Mouse (Mus musculus) stomach, embryonic 14.5 days (tissue): ENCODE measurements around the gene Agtrap. TPM values are rescaled to one million over a fixed set of nuclear protein-coding genes. Genes with fewer than 3 reads are reported as not detected.
"Not testable (repeated sequence)": the region's sequence is repeated elsewhere in the genome, so short reads cannot be mapped to it uniquely, and the experiment has no call there.

Experiments used
- ATAC-seq: fragments of 200-750 bp; cut with Nextera tagmentation; 2 replicates; pipeline ENCODE4 v1.8.0; 2017; ENCODE audit warnings: low read depth, moderate TSS enrichment; ENCODE audit not compliant: insufficient number of reproducible peaks, insufficient read depth, low FRiP score
- H3K27ac ChIP-seq: fragments of 300-500 bp; sonication (generic); 2 replicates; pipeline ENCODE4 v1.5.1; 2014; ENCODE audit warnings: mild to moderate bottlenecking, low read length, moderate library complexity, mixed read lengths
- H3K27me3 ChIP-seq: fragments of 300-500 bp; sonication (generic); 2 replicates; pipeline ENCODE4 v1.6.1; 2014; ENCODE audit warnings: low read length, control low read depth, mixed read lengths; ENCODE audit not compliant: control insufficient read depth, insufficient read depth
- H3K36me3 ChIP-seq: fragments of 300-500 bp; sonication (generic); 2 replicates; pipeline ENCODE4 v1.6.1; 2014; ENCODE audit warnings: mild to moderate bottlenecking, control low read depth, low read length, moderate library complexity, mixed read lengths; ENCODE audit not compliant: control insufficient read depth, insufficient read depth
- H3K4me1 ChIP-seq: fragments of 300-500 bp; sonication (generic); 2 replicates; pipeline ENCODE4 v1.6.1; 2014; ENCODE audit warnings: low read length, control low read depth, mixed read lengths; ENCODE audit not compliant: control insufficient read depth, insufficient read depth
- H3K4me2 ChIP-seq: fragments of 300-500 bp; sonication (generic); replicated peaks from 2 replicates; pipeline ENCODE4 v1.6.1; 2014; ENCODE audit warnings: low read depth, low read length, control low read depth
- H3K4me3 ChIP-seq: fragments of 300-500 bp; sonication (generic); 2 replicates; pipeline ENCODE4 v1.5.1; 2014; ENCODE audit warnings: low read depth, low read length, control low read depth
- H3K9ac ChIP-seq: fragments of 300-500 bp; sonication (generic); replicated peaks from 2 replicates; pipeline ENCODE4 v1.6.1; 2014; ENCODE audit warnings: low read depth, mild to moderate bottlenecking, control low read depth, low read length, moderate library complexity, mixed read lengths
- H3K9me3 ChIP-seq: fragments of 300-500 bp; sonication (generic); 2 replicates; pipeline ENCODE4 v1.6.1; 2016; ENCODE audit warnings: low read depth, low read length, control low read depth; ENCODE audit not compliant: control insufficient read depth
- WGBS: fragments of 180-500 bp; shearing (Covaris S2); extraction: QIAGEN DNeasy Blood & Tissue Kit; methylation state at CpG from one replicate; pipeline ENCODE4 v1.1.7; 2014; 5-methylcytosine and 5-hydroxymethylcytosine counted together
- polyA plus RNA-seq: library from polyadenylated mRNA; unstranded; fragments of >200 nt; fragmentation: Nextera tagmentation; extraction: Ambion mirVana; gene quantifications from 2 replicates; pipeline ENCODE4 v1.2.1, GENCODE M21; 2014

The Agtrap gene
- polyA plus RNA-seq, 1 experiment from 2014 or later, result 13.3 TPM

GRCm38 (mm10) chr4:148122694-148123066 lies 34.8 kb upstream of the Agtrap start:
- Histone ChIP-seq H3K4me3 (no peak overlapping the region), H3K36me3 (no peaks in the 10 kb centered on the region), H3K4me2 (no peak overlapping the region), H3K9ac (no peak overlapping the region), H3K27ac (no peak overlapping the region), H3K4me1 (no peaks in the 10 kb centered on the region), H3K9me3 (no peaks in the 10 kb centered on the region), H3K27me3 (no peaks in the 10 kb centered on the region; the same call in 1 of the 2 replicates)
- WGBS, result 74% methylated on average over 3 of the region's 3 CpGs
- ATAC-seq, result no peak

- no peak overlapping the region for H3K4me2 ChIP-seq
- no peaks in the 10 kb centered on the region; the same call in 1 of the 2 replicates for H3K27me3 ChIP-seq
- no peaks in the 10 kb centered on the region for H3K36me3 ChIP-seq
- WGBS, result 21% methylated on average over 6 of the region's 6 CpGs
- no peak overlapping the region for H3K4me3 ChIP-seq
- no peak overlapping the region for H3K27ac ChIP-seq
- no peak for ATAC-seq
- no peaks in the 10 kb centered on the region for H3K4me1 ChIP-seq
- no peaks in the 10 kb centered on the region for H3K9me3 ChIP-seq
- no peak overlapping the region for H3K9ac ChIP-seq
Measured at GRCm38 (mm10) chr4:148121982-148122693, 34.3 kb upstream of the Agtrap start.

GRCm38 (mm10) chr4:148121362-148121761 lies 33.5 kb upstream of the Agtrap start:
- no peak overlapping the region for H3K27ac ChIP-seq
- no peaks in the 10 kb centered on the region; the same call in 1 of the 2 replicates for H3K27me3 ChIP-seq
- no peak overlapping the region for H3K4me3 ChIP-seq
- H3K9me3 ChIP-seq, result no peaks in the 10 kb centered on the region
- H3K9ac ChIP-seq, result no peak overlapping the region
- ATAC-seq, result no peak
- no peaks in the 10 kb centered on the region for H3K36me3 ChIP-seq
- no peaks in the 10 kb centered on the region for H3K4me1 ChIP-seq
- no peak overlapping the region for H3K4me2 ChIP-seq
- 84% methylated on average over 4 of the region's 4 CpGs for WGBS

GRCm38 (mm10) chr4:148120555-148120954 lies 32.7 kb upstream of the Agtrap start:
- Histone ChIP-seq H3K4me2 (no peak overlapping the region), H3K9me3 (no peaks in the 10 kb centered on the region), H3K4me3 (no peak overlapping the region), H3K27ac (no peak overlapping the region), H3K9ac (no peak overlapping the region), H3K27me3 (no peaks in the 10 kb centered on the region; the same call in 1 of the 2 replicates), H3K4me1 (no peaks in the 10 kb centered on the region), H3K36me3 (no peaks in the 10 kb centered on the region)
- no peak for ATAC-seq
- 71% methylated on average over 9 of the region's 9 CpGs for WGBS

- ATAC-seq, H3K27me3 ChIP-seq, H3K4me1 ChIP-seq, H3K9me3 ChIP-seq, H3K4me2 ChIP-seq, H3K27ac ChIP-seq, H3K9ac ChIP-seq, H3K4me3 ChIP-seq, H3K36me3 ChIP-seq: not testable (repeated sequence)
- WGBS, result 81% methylated on average over 9 of the region's 9 CpGs
Measured at GRCm38 (mm10) chr4:148119578-148119977, 31.7 kb upstream of the Agtrap start.

GRCm38 (mm10) chr4:148117392-148117791 lies 29.6 kb upstream of the Agtrap start:
- Histone ChIP-seq H3K4me2 (no peak overlapping the region), H3K36me3 (no peaks in the 10 kb centered on the region), H3K27ac (no peak overlapping the region), H3K4me3 (no peak overlapping the region), H3K9ac (no peak overlapping the region), H3K9me3 (no peaks in the 10 kb centered on the region), H3K27me3 (no peaks in the 10 kb centered on the region), H3K4me1 (no peaks in the 10 kb centered on the region)
- no peak for ATAC-seq
- WGBS, result 68% methylated on average over 4 of the region's 4 CpGs

- Histone ChIP-seq H3K27me3 (no peaks in the 10 kb centered on the region), H3K9ac (no peak overlapping the region), H3K4me3 (no peak overlapping the region), H3K27ac (no peak overlapping the region), H3K36me3 (no peaks in the 10 kb centered on the region), H3K4me1 (no peaks in the 10 kb centered on the region), H3K9me3 (no peaks in the 10 kb centered on the region), H3K4me2 (no peak overlapping the region)
- ATAC-seq, result no peak
- WGBS, result 76% methylated on average over 4 of the region's 4 CpGs
Measured at GRCm38 (mm10) chr4:148116657-148117056, 28.8 kb upstream of the Agtrap start.

GRCm38 (mm10) chr4:148115467-148115866 lies 27.6 kb upstream of the Agtrap start:
- 5% methylated on average over 15 of the region's 15 CpGs for WGBS
- H3K4me2 ChIP-seq, result 0 out of 2 replicates have a peak overlapping the region, but pooled peaks have one; percentile 8
- H3K4me3 ChIP-seq, result no peak overlapping the region
- no peak overlapping the region for H3K9ac ChIP-seq
- no peaks in the 10 kb centered on the region for H3K27me3 ChIP-seq
- H3K27ac ChIP-seq, result no peak overlapping the region
- no peaks in the 10 kb centered on the region for H3K36me3 ChIP-seq
- H3K4me1 ChIP-seq, result no peaks in the 10 kb centered on the region
- peak; percentile 44; the same call in 1 of the 2 replicates for ATAC-seq
- no peaks in the 10 kb centered on the region for H3K9me3 ChIP-seq
